Mouse (Mus musculus): ENCODE measurements around the gene Entpd7.

DNA sequence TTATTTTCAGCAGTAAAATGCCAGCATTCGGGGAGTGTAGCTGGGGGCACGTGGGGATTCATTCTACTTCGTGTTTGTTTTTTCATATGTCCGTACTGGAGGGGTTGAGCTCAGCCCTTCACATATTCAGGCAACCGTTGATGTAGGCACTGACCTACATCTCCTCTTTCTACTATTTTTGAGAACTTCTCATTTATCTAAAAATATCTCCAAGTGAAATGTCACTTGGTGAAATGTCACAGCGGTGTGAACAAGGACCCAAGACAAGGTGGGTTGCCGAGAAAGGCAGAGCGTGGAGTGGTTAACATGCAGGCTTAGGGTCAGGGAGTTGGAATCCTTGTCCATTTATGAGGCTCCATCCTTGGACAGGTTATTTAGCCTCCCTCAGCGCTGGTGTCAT, 42.2 kb upstream of the Entpd7 start:
- TF ChIP-seq FLI1 (IDR thresholded peaks at IDR 0.05; ENCODE audit: low read length) (no peak), GATA1 (IDR thresholded peaks at IDR 0.05; ENCODE audit: borderline replicate concordance, low read length) (no peak)
